Mouse (Mus musculus): ENCODE results near the gene Mpp5. TPM values are rescaled to one million over a fixed set of nuclear protein-coding genes. Genes with fewer than 3 reads are reported as not detected.

Mpp5 gene
- polyA plus RNA-seq, 1 experiment, result 9.1 TPM

DNA sequence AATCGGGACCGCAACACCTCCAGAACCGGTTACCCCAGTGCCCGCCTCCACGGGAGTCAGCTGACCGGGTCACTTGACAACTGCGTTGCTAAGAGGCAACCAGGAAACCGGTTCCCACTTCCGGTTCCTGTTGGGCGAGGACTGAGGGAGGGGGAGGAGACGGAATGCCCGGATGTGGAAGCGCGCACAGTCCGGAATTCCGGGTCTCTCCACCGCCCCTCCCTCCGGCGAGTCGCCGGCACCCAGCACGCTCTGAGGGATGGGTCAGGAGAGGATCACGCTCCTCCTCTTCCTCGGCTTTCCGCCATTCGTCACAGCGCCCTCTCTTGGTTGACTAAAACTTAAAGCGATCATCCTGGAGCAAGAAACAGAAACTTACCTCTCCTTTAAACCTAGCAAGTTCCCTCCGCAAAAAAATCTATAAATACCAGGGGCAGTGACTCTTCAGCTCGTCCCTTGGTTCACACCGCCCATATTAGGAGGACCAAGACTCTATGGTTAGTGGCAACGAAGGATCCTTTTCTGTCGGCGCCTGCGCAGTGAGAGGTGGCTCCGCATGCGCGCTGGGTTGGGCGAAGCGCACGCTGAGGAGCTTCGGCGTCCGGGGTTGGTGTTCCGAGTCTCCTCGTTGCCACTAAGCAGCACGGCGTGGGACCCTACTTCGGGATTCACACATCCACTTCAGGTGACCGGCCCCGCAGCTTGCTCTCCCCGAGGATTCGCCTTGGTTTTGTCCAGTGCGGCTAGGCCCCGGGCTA lies 113.0 kb downstream of the Mpp5 start, which contains the start of the genes Atp6v1d and Eif2s1:
Gene Atp6v1d (minus strand): TSS at position 143 of the 758 bp plus-strand sequence.
Gene Eif2s1 (plus strand): TSS at position 324 of the 758 bp plus-strand sequence.
- Histone ChIP-seq H3K4me3 (replicated peaks; ENCODE audit: control insufficient read depth, low read depth, low read length) (peak within 1 kb of the TSS; percentile 91), H3K27ac (ENCODE audit: control insufficient read depth, insufficient read depth, low read depth, low read length, poor library complexity) (peak within 1 kb of the TSS; percentile 82), H3K4me1 (ENCODE audit: control insufficient read depth, insufficient read depth, low read length) (no peaks in the 10 kb centered on the region; the same call in 1 of the 2 replicates)
- TF ChIP-seq CTCF (IDR thresholded peaks at IDR 0.05; ENCODE audit: control insufficient read depth, insufficient read depth, low read length) (peak; percentile 86), POLR2A (IDR thresholded peaks at IDR 0.05; ENCODE audit: borderline replicate concordance, control insufficient read depth, low read depth, low read length) (peak; percentile 87; the same call in 1 of the 2 replicates)
- WGBS, result 0% methylated on average over 55 of the region's 55 CpGs

DNA sequence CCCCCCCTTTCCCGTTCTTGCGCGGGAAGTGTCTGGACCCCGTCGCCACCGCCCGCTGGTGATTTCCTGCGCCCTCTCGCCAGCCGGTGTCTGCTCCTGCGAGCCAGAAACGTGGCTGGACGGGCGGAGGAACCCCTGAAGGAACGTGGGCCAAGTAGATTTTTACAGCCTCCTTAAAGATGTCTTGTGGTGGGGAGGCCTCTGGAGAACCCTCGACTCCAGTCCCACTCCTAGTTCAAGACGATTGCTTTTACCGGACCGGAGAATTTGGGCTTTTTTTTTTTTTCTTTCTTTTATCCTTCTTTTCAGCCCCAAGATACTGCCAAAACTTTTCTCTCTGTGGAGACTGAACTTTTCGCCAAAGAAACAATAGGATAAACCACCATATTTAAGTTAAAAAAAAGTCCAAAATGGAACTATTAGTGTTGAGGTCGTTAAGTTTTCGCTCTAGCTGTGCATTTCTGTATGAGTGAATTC lies 113.6 kb downstream of the Mpp5 start:
- TF ChIP-seq CTCF (IDR thresholded peaks at IDR 0.05; ENCODE audit: control insufficient read depth, insufficient read depth, low read length), result no peak
- no peak for TF ChIP-seq POLR2A (IDR thresholded peaks at IDR 0.05; ENCODE audit: borderline replicate concordance, control insufficient read depth, low read depth, low read length)
- Histone ChIP-seq H3K27ac (ENCODE audit: control insufficient read depth, insufficient read depth, low read depth, low read length, poor library complexity) (peak overlapping the region; percentile 82), H3K4me3 (replicated peaks; ENCODE audit: control insufficient read depth, low read depth, low read length) (peak overlapping the region; percentile 91), H3K4me1 (ENCODE audit: control insufficient read depth, insufficient read depth, low read length) (no peaks in the 10 kb centered on the region; the same call in 1 of the 2 replicates)
- under 1% methylated on average over 22 of the region's 22 CpGs for WGBS

DNA sequence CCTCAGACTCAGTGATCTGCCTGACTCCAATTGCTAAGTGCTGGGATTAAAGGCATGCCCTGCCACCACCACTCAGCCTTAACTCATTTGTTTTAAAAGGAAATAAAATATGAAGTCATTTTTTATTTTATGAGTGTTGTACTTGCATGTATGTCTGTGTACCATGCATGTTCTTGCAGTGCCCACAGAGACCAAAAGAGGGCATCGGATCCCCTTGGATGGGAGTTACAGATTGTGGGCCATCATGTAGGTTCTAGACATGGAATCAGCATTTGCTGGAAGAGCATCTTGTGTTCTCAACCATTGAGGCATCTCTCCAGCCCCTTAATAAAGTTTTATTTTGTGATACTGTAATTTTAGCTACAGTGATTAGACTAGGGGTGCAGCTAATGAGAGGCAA lies 116.7 kb downstream of the Mpp5 start:
- TF ChIP-seq POLR2A (IDR thresholded peaks at IDR 0.05; ENCODE audit: borderline replicate concordance, control insufficient read depth, low read depth, low read length), result no peak
- 0 out of 2 replicates have a peak, but pooled peaks have one; percentile 23 for TF ChIP-seq CTCF (IDR thresholded peaks at IDR 0.05; ENCODE audit: control insufficient read depth, insufficient read depth, low read length)
- Histone ChIP-seq H3K27ac (ENCODE audit: control insufficient read depth, insufficient read depth, low read depth, low read length, poor library complexity) (no peak overlapping the region), H3K4me1 (ENCODE audit: control insufficient read depth, insufficient read depth, low read length) (no peaks in the 10 kb centered on the region; the same call in 1 of the 2 replicates), H3K4me3 (replicated peaks; ENCODE audit: control insufficient read depth, low read depth, low read length) (no peak overlapping the region)
- 91% methylated on average over 1 of the region's 1 CpGs for WGBS

DNA sequence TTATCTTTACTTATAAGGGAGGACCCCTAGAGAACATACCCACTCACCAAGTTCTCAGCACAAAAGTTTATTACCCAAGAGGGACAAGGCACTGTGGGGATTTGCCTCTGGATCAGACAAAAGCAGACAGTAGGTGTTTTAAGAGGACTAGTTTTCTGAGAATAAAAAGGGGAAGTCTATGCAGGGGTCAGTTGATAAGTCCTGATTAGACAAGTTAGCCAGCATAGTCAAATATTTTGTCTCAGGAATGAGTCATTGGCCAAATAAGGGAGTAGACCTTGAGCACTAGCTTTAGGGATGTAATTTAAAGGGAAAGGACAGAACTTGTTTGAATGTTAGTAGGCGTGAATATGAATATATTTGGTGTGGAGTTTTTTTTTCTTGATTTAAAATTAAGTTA lies 119.4 kb downstream of the Mpp5 start:
- Histone ChIP-seq H3K4me3 (replicated peaks; ENCODE audit: control insufficient read depth, low read depth, low read length) (no peak overlapping the region), H3K4me1 (ENCODE audit: control insufficient read depth, insufficient read depth, low read length) (no peaks in the 10 kb centered on the region; the same call in 1 of the 2 replicates), H3K27ac (ENCODE audit: control insufficient read depth, insufficient read depth, low read depth, low read length, poor library complexity) (no peak overlapping the region)
- WGBS, result 74% methylated on average over 1 of the region's 1 CpGs
- TF ChIP-seq POLR2A (IDR thresholded peaks at IDR 0.05; ENCODE audit: borderline replicate concordance, control insufficient read depth, low read depth, low read length), result no peak
- no peak for TF ChIP-seq CTCF (IDR thresholded peaks at IDR 0.05; ENCODE audit: control insufficient read depth, insufficient read depth, low read length)

DNA sequence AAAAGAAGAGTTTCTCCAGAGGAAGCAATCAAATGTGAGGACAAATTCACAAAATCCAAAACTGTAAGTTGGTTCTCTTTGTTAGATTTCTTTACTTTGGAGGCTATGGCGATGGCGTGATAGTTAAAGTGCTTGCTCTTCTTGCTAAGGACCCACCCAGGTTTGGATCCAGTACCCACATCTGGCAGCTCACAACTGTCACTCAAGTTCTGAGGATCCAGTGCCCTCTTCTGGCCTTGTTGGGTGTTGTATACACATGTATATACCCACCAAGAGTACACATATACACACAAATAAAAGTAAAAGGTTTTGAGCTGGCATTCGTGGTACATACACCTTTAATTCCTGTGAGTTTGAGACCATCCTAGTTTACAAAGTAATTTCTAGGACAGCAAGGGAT lies 125.9 kb downstream of the Mpp5 start:
- Histone ChIP-seq H3K4me1 (ENCODE audit: control insufficient read depth, insufficient read depth, low read length) (no peaks in the 10 kb centered on the region), H3K4me3 (replicated peaks; ENCODE audit: control insufficient read depth, low read depth, low read length) (no peak overlapping the region), H3K27ac (ENCODE audit: control insufficient read depth, insufficient read depth, low read depth, low read length, poor library complexity) (no peak overlapping the region)
- no peak for TF ChIP-seq CTCF (IDR thresholded peaks at IDR 0.05; ENCODE audit: control insufficient read depth, insufficient read depth, low read length)
- no peak for TF ChIP-seq POLR2A (IDR thresholded peaks at IDR 0.05; ENCODE audit: borderline replicate concordance, control insufficient read depth, low read depth, low read length)
- 96% methylated on average over 3 of the region's 3 CpGs for WGBS

DNA sequence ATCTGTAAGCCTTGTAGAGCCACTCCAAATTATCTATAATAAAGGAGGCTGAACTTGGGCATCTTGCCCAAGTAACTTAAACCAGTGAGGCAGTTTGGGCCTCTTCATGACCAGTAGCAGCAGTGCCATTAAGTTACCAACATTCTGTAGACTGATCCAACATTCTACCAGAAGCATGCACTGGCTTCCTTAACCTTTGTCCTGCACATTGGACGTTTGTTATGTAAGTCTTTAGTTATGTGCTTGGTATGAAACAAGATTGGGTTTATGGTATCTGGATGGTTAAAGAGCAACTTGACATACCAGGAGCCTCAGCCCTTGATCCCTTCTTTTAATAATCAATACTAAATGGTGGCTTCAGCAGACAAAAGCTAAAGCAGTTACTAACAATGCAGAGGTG lies 141.4 kb downstream of the Mpp5 start:
- Histone ChIP-seq H3K4me1 (ENCODE audit: control insufficient read depth, insufficient read depth, low read length) (no peaks in the 10 kb centered on the region), H3K27ac (ENCODE audit: control insufficient read depth, insufficient read depth, low read depth, low read length, poor library complexity) (no peak overlapping the region), H3K4me3 (replicated peaks; ENCODE audit: control insufficient read depth, low read depth, low read length) (no peak overlapping the region)
- 48% methylated on average over 1 of the region's 1 CpGs for WGBS
- TF ChIP-seq POLR2A (IDR thresholded peaks at IDR 0.05; ENCODE audit: borderline replicate concordance, control insufficient read depth, low read depth, low read length), result no peak

Other genes with a start within 250 kb of the Mpp5 start
- gene Fam71d, start 57.4 kb upstream of the Mpp5 start, polyA plus RNA-seq (2011; ENCODE audit: insufficient read depth, insufficient read length, low replicate concordance, missing spikeins), result 3.4 TPM in 1 of 2 replicates, not detected in the other
- gene Atp6v1d, start 112.7 kb downstream of the Mpp5 start, polyA plus RNA-seq (2011; ENCODE audit: insufficient read depth, insufficient read length, low replicate concordance, missing spikeins), result 50.6 and 79.5 TPM in 2 replicates
- gene Eif2s1, start 112.9 kb downstream of the Mpp5 start, polyA plus RNA-seq (2011; ENCODE audit: insufficient read depth, insufficient read length, low replicate concordance, missing spikeins), result 18.7 and 43.2 TPM in 2 replicates
- gene Plek2, start 158.1 kb downstream of the Mpp5 start, polyA plus RNA-seq (2011; ENCODE audit: insufficient read depth, insufficient read length, low replicate concordance, missing spikeins), result 4.1 and 6.2 TPM in 2 replicates